Mouse (Mus musculus): ENCODE data around the gene Nrxn1.

Gene Nrxn1

DNA sequence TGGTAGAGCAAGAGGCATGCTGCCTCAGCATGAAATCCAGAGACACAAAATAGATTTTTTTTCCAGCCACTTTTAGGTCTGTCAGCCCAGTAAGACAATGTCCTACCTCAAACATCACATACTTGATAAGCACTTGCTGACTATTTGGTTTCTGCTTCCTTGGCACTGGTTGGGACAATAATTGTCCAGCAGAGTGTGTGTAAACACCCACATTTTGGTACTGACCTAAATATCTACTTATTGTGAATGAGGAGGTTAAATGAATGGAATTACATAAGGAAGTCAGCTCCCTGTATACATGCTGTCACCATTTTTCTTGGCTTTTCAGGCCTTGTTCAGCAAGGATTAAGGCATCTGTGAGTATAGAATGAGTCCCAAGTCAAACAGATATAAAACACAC lies 649.8 kb downstream of the Nrxn1 start:
- no peak for DNase-seq (ENCODE audit: low spot score)

- no peak for DNase-seq (ENCODE audit: low spot score)
These were observed 657.0 kb downstream of the Nrxn1 start for GRCm38 (mm10) chr17:90435836-90436235.

- no peak for DNase-seq (ENCODE audit: low spot score)
These were observed 657.5 kb downstream of the Nrxn1 start for GRCm38 (mm10) chr17:90435371-90435770.

GRCm38 (mm10) chr17:90430211-90430610 lies 662.7 kb downstream of the Nrxn1 start:
- DNase-seq (ENCODE audit: low spot score) = no peak

DNA sequence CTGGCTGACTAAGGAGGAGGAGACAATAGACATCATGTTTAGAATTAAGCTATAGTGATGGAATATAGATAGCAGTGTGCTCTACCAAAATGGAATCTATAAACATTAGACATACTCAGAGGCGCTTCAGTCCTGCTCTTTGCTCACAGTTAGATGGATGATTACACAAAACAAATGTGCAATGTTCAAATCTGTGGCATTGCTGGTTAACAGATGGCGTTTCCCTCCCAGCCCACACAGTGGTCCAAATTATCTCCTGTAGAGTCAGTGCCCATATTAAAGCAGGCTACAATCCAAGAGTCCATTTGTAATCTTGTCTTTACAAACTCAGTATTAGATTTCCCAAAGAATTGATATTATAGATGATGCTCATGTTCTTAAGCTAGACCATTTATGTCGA lies 666.9 kb downstream of the Nrxn1 start:
- no peak for DNase-seq (ENCODE audit: low spot score)

DNA sequence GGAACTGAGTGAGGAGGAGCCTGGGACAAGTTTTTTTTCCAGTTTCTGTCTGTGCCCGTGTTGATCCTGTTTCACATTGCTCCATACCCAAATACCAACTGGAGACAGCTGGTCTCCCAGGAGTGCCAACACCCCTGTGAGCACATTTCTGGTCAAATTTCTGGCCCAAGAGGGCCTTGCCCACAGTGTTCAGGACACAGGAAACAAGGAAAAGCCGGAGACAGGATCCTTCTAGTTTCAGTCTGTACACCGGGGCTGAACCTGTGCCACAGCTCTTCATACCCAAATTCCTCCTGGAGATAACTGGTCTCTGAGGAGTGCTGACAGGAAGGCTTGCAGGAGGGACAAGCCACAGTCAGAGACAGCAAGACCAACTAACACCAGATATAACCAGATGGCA lies 670.3 kb downstream of the Nrxn1 start:
- no peak for DNase-seq (ENCODE audit: low spot score)

DNA sequence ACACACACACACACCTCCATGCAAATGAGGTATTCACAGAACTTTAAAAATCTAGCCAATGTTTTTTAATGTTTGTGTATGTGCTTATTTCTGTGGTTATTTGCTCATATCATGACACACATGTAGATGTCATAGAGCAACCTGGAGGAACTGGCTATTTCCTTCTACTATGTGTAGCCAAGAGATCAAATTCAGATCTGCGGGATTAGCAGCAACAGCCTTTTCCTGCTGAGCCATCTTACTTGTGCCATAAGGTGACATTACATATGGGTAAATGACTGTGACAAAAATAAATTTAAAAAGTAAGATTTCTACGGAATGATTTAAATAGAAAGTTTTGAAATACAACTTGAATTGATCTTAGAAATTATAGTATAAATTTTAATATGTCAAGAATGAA lies 672.1 kb downstream of the Nrxn1 start:
- no peak for DNase-seq (ENCODE audit: low spot score)

GRCm38 (mm10) chr17:90419615-90420014 lies 673.3 kb downstream of the Nrxn1 start:
- DNase-seq (ENCODE audit: low spot score) = no peak

- no peak for DNase-seq (ENCODE audit: low spot score)
These were observed 696.5 kb downstream of the Nrxn1 start for GRCm38 (mm10) chr17:90396357-90396756.

GRCm38 (mm10) chr17:90394606-90395005 lies 698.3 kb downstream of the Nrxn1 start:
- no peak for DNase-seq (ENCODE audit: low spot score)

- DNase-seq (ENCODE audit: low spot score) = no peak
These were observed 700.1 kb downstream of the Nrxn1 start for GRCm38 (mm10) chr17:90392751-90393150.

GRCm38 (mm10) chr17:90390316-90391212 lies 702.3 kb downstream of the Nrxn1 start:
- DNase-seq (ENCODE audit: low spot score) = no peak

GRCm38 (mm10) chr17:90384856-90385255 lies 708.0 kb downstream of the Nrxn1 start:
- DNase-seq (ENCODE audit: low spot score) = no peak

DNA sequence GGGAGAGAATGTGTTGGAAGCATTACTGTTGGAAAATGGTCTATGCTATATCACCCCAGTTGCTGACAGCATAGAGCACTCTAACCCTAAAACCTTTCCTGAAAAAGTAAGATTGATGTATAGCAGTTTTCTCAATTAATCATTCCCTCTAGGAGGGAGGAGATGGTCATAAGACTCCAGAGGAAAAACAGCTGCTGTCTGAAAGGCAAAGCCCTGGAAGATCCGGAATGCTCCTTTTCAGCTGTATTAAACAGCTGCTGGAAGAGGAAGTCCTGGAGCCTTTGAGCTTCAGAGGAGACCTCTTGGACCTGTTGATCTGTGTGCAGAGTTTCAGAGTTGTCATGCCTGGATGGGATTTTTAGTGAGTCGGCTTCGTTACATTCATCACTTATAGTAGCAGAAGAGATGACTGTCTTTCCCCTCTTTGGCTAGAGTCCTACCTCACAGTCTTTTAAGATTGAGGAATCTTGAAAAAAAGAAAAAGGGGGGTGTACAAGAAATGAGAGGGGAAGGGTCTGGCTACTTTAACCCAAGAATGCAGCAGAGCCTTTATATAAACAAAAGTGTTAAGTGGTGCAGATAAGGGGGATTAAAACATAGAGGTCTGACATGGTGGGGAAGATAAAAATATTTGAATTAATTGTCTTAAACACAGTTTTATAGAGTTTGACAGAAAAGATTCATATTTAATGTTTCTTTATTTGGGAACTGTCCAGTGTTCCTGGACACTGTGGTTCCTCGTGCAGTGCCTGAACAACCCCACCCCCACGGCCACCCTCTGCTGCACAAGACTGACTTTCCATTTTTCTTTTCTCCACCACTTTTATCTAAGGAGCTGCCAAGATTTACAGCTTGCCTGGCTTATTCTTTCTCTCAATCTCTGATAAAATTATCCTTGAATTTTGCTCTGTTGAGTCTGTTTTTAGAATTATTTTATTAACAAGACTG lies 710.1 kb downstream of the Nrxn1 start:
- DNase-seq (ENCODE audit: low spot score) = no peak

DNA sequence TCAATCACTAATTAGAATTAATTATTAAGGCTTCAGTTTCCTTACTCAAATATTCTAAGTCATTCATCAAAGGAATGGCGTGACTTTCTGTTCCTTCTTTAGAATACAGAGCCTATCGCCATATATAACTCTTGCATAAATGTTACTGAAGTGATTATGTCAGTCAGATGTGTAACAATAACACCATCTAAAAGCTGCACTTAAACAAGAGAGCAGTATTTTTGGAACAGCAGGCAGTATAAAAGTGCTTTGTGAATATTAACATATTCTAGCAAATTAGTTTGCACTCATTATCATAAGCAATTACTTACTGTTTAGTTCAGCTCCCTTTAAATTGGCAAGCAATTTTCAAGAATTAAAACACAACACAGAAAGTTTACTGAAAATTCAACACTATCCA lies 716.3 kb downstream of the Nrxn1 start:
- DNase-seq (ENCODE audit: low spot score) = no peak

GRCm38 (mm10) chr17:90362169-90362568 lies 730.7 kb downstream of the Nrxn1 start:
- DNase-seq (ENCODE audit: low spot score) = no peak

- no peak for DNase-seq (ENCODE audit: low spot score)
These were observed 743.3 kb downstream of the Nrxn1 start for GRCm38 (mm10) chr17:90349385-90350095.

GRCm38 (mm10) chr17:90346735-90347475 lies 746.0 kb downstream of the Nrxn1 start:
- DNase-seq (ENCODE audit: low spot score) = no peak

- no peak for DNase-seq (ENCODE audit: low spot score)
These were observed 759.4 kb downstream of the Nrxn1 start for GRCm38 (mm10) chr17:90333445-90333844.

- no peak for DNase-seq (ENCODE audit: low spot score)
These were observed 769.2 kb downstream of the Nrxn1 start for GRCm38 (mm10) chr17:90323674-90324073.

GRCm38 (mm10) chr17:90272225-90272624 lies 820.6 kb downstream of the Nrxn1 start:
- no peak for DNase-seq (ENCODE audit: low spot score)
